Mouse (Mus musculus): Measurements from ENCODE around the gene Ret.

The Ret gene

GRCm38 (mm10) chr6:118127827-118128487 lies 69.6 kb downstream of the Ret start:
- in situ Hi-C loops (cut with MboI; ENCODE audit: unreplicated experiment in 2 of 2), result no loop called here

DNA sequence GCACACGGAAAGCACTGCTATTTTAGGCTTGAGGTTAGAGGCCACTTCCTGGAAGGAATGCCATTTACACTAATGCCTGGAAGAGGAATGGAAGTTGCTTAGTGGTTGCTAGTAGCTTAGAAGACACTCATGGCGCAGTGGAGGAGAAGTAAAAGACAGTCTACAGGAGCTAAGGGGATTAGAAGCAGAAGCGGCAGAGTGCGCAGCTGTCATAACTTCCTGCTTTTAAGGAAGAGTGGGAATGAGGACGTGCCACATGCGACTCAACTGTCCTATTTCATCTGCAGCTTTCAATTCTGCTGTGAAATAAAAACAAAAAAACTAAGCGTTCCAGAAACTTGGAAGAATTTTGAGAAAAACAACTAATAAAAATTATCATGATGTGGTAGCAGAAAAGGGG lies 70.3 kb downstream of the Ret start:
- in situ Hi-C loops (cut with MboI; ENCODE audit: unreplicated experiment in 2 of 2), result no loop called here

GRCm38 (mm10) chr6:118126577-118126976 lies 70.9 kb downstream of the Ret start:
- in situ Hi-C loops (cut with MboI; ENCODE audit: unreplicated experiment in 2 of 2), result no loop called here

GRCm38 (mm10) chr6:118122767-118123166 lies 74.8 kb downstream of the Ret start:
- in situ Hi-C loops (cut with MboI; ENCODE audit: unreplicated experiment in 2 of 2), result no loop called here

- in situ Hi-C loops (cut with MboI; ENCODE audit: unreplicated experiment in 2 of 2), result no loop called here
Measured at GRCm38 (mm10) chr6:118111810-118112209, 85.7 kb downstream of the Ret start.
